Mouse (Mus musculus): ENCODE data around the gene Usp7. TPM values are rescaled to one million over a fixed set of nuclear protein-coding genes. Genes with fewer than 3 reads are reported as not detected.
A peak's percentile ranks its signal among the peaks of the same experiment; 100 is the strongest.

Gene Usp7
- polyA plus RNA-seq, 1 experiment from 2014 or later = 15.7 TPM

DNA sequence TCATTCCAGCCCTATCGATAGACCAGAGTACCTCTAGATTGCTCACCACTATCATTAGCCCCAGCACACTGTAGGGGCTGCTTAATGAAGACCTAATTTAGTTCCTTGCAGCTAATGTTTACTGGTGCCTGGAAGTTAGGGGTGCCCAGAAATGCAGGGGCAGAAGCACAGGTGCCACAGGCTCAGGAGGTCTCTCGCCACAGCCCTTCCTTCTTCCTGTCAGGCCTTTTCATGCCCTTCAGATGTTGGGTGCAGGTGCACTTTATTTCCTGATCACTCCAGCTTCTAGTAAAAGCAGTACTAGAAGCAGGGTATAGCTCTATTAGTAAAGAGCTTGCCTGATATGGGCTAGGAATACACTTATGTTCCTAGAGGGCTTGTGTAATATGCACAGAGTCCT, 46.4 kb downstream of the Usp7 start:
- H3K4me2 ChIP-seq (replicated peaks; ENCODE audit: low read depth) = no peak overlapping the region
- H3K4me3 ChIP-seq (ENCODE audit: low read depth, low read length) = no peak overlapping the region
- 87% methylated on average over 2 of the region's 2 CpGs for WGBS
- no peaks in the 10 kb centered on the region for H3K36me3 ChIP-seq (ENCODE audit: control insufficient read depth, insufficient read depth, low read length)
- no peaks in the 10 kb centered on the region for H3K27me3 ChIP-seq (ENCODE audit: control insufficient read depth, insufficient read depth, low read length)
- no peaks in the 10 kb centered on the region for H3K9me3 ChIP-seq (ENCODE audit: control insufficient read depth, low read length)
- TF ChIP-seq CTCF (IDR thresholded peaks at IDR 0.05; ENCODE audit: low read depth) = no peak
- no peak for TF ChIP-seq EP300 (optimal IDR thresholded peaks at IDR 0.05)
- no peak for ATAC-seq (ENCODE audit: low FRiP score, low TSS enrichment)
- no peak overlapping the region for H3K27ac ChIP-seq (replicated peaks)
- no peak overlapping the region for H3K9ac ChIP-seq (ENCODE audit: low read length)
- DNase-seq (ENCODE audit: low spot score) = no peak
- H3K4me1 ChIP-seq (replicated peaks; ENCODE audit: control insufficient read depth, insufficient read depth) = no peaks in the 10 kb centered on the region

DNA sequence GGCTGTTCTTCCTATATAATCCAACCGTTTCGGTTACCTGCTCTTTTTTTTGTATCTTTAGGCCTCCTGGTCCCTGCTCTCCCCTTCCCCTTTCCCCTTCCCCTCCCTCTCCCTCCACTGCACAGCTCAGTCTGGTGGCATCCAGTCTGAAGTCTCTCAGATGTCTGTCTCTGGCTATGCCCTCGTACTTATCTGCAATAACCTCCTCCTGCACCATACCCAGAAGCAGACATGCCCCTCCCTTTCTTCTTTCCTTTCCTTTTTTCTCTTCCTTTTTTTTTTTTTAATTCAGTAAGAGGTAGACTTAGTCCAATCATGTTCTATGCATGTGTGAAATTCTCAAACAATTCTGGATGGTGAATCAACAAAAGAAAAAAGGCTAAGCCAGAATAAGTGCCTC, 48.1 kb downstream of the Usp7 start:
- no peak for ATAC-seq (ENCODE audit: low FRiP score, low TSS enrichment)
- no peak for DNase-seq (ENCODE audit: low spot score)
- Histone ChIP-seq H3K27ac (replicated peaks) (no peak overlapping the region), H3K9me3 (ENCODE audit: control insufficient read depth, low read length) (no peaks in the 10 kb centered on the region), H3K27me3 (ENCODE audit: control insufficient read depth, insufficient read depth, low read length) (no peaks in the 10 kb centered on the region), H3K4me2 (replicated peaks; ENCODE audit: low read depth) (no peak overlapping the region), H3K4me3 (ENCODE audit: low read depth, low read length) (no peak overlapping the region), H3K4me1 (replicated peaks; ENCODE audit: control insufficient read depth, insufficient read depth) (no peaks in the 10 kb centered on the region), H3K36me3 (ENCODE audit: control insufficient read depth, insufficient read depth, low read length) (no peaks in the 10 kb centered on the region), H3K9ac (ENCODE audit: low read length) (no peak overlapping the region)
- TF ChIP-seq EP300 (optimal IDR thresholded peaks at IDR 0.05) (no peak), CTCF (IDR thresholded peaks at IDR 0.05; ENCODE audit: low read depth) (no peak)
- 65% methylated on average over 3 of the region's 3 CpGs for WGBS

DNA sequence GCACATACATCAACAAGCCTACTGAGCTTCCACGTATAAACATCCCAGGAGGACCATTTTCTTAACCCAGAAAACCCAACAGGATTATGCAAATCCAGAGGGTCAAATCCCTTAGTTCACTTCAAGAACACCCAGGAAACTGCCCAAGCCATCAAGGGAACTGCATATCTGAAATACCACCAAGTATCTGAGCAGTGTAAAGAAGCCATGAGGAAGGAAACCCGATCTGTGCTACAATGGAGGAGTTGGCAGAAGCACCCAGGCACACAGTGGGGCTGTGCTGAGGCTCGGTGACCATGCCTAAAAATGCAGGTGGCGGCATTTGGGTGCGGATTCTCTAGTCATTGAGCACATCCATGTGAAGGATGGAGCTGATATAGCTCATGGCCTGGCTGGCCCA, 50.4 kb downstream of the Usp7 start:
- Histone ChIP-seq H3K27me3 (ENCODE audit: control insufficient read depth, insufficient read depth, low read length) (no peaks in the 10 kb centered on the region), H3K4me1 (replicated peaks; ENCODE audit: control insufficient read depth, insufficient read depth) (0 out of 2 replicates have a peak, but pooled peaks cover 3% of the 10 kb centered on the region), H3K9ac (ENCODE audit: low read length) (no peak overlapping the region), H3K4me3 (ENCODE audit: low read depth, low read length) (no peak overlapping the region), H3K27ac (replicated peaks) (no peak overlapping the region), H3K36me3 (ENCODE audit: control insufficient read depth, insufficient read depth, low read length) (no peaks in the 10 kb centered on the region), H3K4me2 (replicated peaks; ENCODE audit: low read depth) (no peak overlapping the region), H3K9me3 (ENCODE audit: control insufficient read depth, low read length) (no peaks in the 10 kb centered on the region)
- no peak for ATAC-seq (ENCODE audit: low FRiP score, low TSS enrichment)
- 69% methylated on average over 5 of the region's 5 CpGs for WGBS
- DNase-seq (ENCODE audit: low spot score) = no peak
- TF ChIP-seq CTCF (IDR thresholded peaks at IDR 0.05; ENCODE audit: low read depth) (no peak), EP300 (optimal IDR thresholded peaks at IDR 0.05) (no peak)

DNA sequence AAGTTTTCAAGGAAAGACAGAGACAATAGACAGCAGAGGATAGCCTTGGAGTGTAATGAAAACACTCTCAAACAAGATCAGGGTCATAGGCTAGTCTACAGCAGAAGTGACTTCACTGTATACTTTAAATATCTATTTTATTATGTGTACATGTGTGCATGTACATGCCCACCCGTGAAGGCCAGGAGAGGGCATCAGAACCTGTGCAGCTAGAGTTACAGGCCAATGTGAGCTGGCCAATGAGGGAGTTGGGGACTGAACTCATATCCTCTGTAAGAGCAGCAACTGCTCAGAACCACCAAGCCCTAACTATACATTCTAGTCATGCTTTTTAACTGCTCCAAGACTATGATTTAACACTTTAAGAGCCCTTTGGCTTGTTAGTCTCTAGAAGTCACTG, 51.0 kb downstream of the Usp7 start:
- Histone ChIP-seq H3K4me2 (replicated peaks; ENCODE audit: low read depth) (no peak overlapping the region), H3K27ac (replicated peaks) (no peak overlapping the region), H3K36me3 (ENCODE audit: control insufficient read depth, insufficient read depth, low read length) (no peaks in the 10 kb centered on the region), H3K9me3 (ENCODE audit: control insufficient read depth, low read length) (no peaks in the 10 kb centered on the region), H3K4me1 (replicated peaks; ENCODE audit: control insufficient read depth, insufficient read depth) (0 out of 2 replicates have a peak, but pooled peaks cover 3% of the 10 kb centered on the region), H3K9ac (ENCODE audit: low read length) (no peak overlapping the region), H3K4me3 (ENCODE audit: low read depth, low read length) (no peak overlapping the region), H3K27me3 (ENCODE audit: control insufficient read depth, insufficient read depth, low read length) (no peaks in the 10 kb centered on the region)
- no peak for ATAC-seq (ENCODE audit: low FRiP score, low TSS enrichment)
- DNase-seq (ENCODE audit: low spot score) = no peak
- TF ChIP-seq EP300 (optimal IDR thresholded peaks at IDR 0.05) = no peak
- TF ChIP-seq CTCF (IDR thresholded peaks at IDR 0.05; ENCODE audit: low read depth) = peak; percentile 26; the same call in 1 of the 2 replicates
- 33% methylated on average over 1 of the region's 1 CpGs for WGBS

DNA sequence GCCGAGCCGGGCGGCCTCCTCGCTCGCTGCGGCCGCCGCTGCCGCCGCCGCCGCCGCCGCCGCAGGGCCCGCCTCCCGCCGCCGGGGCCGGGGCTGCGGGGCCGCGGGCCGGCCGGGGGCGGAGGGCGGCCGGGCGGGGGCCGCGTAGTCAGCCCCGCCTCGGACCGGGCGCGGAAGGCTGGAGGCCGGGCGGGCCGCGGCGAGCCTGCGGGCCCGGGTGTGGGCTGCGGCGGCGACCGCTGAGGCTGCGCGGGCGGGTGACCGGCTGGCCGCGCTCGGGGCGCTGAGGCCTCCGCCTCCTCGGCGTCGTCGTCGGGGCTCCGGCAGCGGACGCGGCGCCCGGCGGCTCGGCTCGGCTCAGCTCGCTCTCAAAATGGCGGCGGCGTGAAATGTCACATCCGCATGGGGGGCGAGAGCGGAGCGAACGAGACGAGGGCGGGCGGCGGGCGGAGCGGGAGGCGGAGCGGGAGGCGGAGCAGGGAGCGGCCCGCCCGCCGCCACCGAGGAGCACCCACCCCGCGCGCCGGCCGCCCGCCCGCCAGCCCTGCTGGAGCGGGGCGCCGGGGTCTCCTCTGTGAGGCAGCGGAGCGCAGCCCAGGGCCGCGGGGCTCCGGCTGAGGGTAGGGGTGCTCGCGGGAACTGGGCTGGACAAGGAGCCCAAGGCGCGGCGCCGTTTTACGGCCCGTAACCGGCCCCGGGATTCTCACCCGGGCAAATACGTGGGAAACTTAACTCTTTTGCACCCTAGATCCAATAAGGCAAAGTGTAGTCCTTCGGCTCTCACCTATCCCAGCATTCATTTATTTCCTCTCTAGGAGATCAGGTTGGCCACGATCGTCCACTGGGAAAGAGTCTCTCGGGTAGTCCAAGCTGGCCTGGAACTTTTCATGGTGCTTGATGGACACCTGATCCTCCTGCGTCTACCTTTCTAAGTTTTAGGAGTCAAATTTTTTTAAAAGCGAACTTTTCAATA, 53.3 kb downstream of the Usp7 start:
- Histone ChIP-seq H3K27ac (replicated peaks) (peak overlapping the region; percentile 98), H3K4me3 (ENCODE audit: low read depth, low read length) (peak overlapping the region; percentile 62), H3K4me2 (replicated peaks; ENCODE audit: low read depth) (peak overlapping the region; percentile 98), H3K4me1 (replicated peaks; ENCODE audit: control insufficient read depth, insufficient read depth) (0 out of 2 replicates have a peak, but pooled peaks cover 8% of the 10 kb centered on the region), H3K36me3 (ENCODE audit: control insufficient read depth, insufficient read depth, low read length) (no peaks in the 10 kb centered on the region), H3K9me3 (ENCODE audit: control insufficient read depth, low read length) (no peaks in the 10 kb centered on the region), H3K9ac (ENCODE audit: low read length) (peak overlapping the region; percentile 96), H3K27me3 (ENCODE audit: control insufficient read depth, insufficient read depth, low read length) (no peaks in the 10 kb centered on the region)
- DNase-seq (ENCODE audit: low spot score) (peak; percentile 93), ATAC-seq (ENCODE audit: low FRiP score, low TSS enrichment) (peak; percentile 95)
- TF ChIP-seq EP300 (optimal IDR thresholded peaks at IDR 0.05) (no peak), CTCF (IDR thresholded peaks at IDR 0.05; ENCODE audit: low read depth) (no peak)
- WGBS = 2% methylated on average over 58 of the region's 126 CpGs
